Mouse (Mus musculus): ENCODE results near the gene P3h3. TPM values are rescaled to one million over a fixed set of nuclear protein-coding genes. Genes with fewer than 3 reads are reported as not detected.
A peak's percentile ranks its signal among the peaks of the same experiment; 100 is the strongest.
"Not testable (repeated sequence)": the region's sequence is repeated elsewhere in the genome, so short reads cannot be mapped to it uniquely, and the experiment has no call there.

Gene P3h3
- 1 to 10 TPM; 2.0 to 4.5 (median 3.3) TPM for total RNA-seq (2022)

- DNase-seq (ENCODE audit: low spot score in 2 of 2), result peak; percentile 45 to 69
These were observed at the start of gene P3h3 for GRCm38 (mm10) chr6:124856916-124857839. TSS of gene P3h3 (minus strand) at chr6:124857752.

DNA sequence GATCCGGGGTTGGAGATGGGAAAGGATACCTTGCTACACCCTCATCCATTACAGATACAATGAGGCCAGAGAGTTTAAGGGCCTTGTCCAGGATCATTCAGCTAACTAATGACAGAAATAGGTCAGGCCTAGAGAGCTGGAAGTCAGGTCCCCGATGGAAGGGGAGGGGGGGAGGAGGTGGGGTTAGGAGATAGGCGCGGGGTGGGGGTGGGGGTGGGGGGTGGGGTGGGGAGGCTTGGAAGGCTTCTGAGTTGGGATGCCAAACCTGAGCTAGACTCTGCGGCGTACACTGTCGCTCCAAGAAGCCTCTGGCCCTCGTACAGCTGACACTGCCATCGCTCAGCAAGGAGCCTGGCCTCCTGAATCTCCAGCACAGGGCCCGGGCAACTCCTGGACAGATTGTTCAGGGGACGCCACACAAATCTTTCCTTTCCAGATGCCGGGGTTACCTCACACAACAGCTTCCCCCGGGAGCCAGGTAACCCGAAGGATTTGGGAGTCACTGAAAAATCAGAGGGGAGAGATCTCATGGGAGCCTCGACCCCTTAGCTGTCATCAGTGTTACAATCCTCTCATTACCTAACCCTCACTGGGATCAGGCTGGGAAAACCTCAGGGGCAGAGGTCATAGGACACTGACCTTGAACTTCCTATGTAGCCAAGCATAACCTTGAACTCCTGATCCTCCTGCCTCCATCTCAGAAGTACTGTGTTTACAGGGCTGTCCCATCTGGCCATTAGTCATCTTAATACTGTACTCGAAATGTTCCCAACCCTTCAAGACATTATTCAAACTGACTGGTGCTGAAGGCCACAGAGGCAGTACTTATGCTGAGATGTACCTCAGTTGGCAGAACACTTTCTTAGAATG, 47.7 kb upstream of the P3h3 start:
- DNase-seq (ENCODE audit: low spot score in 2 of 2), result no peak

GRCm38 (mm10) chr6:124904161-124904981, 46.8 kb upstream of the P3h3 start:
- DNase-seq (ENCODE audit: low spot score in 2 of 2), result peak; percentile 59 to 64

- peak; percentile 91 to 95 for DNase-seq (ENCODE audit: low spot score in 2 of 2)
These were observed 46.1 kb upstream of the P3h3 start for GRCm38 (mm10) chr6:124903580-124904151.

DNA sequence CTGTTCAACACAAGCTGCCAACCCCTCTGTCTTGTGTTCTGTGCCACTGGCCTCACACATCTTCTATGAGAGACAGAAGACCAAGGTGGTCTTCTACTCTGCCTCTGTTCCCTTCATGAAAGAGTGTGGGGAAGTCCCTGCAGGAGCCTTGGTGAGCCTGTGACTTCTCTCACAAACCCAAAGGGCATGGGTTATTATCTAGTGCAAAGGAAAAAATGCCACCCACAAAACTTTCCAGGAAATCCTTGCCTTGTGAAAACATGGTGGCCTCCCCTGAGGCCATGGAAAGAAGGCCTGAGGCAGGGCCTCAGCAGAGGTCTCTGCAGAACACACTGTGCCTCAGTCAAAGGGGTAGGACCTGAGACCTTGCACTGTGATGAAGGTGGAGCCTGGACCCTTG, 44.3 kb upstream of the P3h3 start:
- no peak for DNase-seq (ENCODE audit: low spot score in 2 of 2)

DNA sequence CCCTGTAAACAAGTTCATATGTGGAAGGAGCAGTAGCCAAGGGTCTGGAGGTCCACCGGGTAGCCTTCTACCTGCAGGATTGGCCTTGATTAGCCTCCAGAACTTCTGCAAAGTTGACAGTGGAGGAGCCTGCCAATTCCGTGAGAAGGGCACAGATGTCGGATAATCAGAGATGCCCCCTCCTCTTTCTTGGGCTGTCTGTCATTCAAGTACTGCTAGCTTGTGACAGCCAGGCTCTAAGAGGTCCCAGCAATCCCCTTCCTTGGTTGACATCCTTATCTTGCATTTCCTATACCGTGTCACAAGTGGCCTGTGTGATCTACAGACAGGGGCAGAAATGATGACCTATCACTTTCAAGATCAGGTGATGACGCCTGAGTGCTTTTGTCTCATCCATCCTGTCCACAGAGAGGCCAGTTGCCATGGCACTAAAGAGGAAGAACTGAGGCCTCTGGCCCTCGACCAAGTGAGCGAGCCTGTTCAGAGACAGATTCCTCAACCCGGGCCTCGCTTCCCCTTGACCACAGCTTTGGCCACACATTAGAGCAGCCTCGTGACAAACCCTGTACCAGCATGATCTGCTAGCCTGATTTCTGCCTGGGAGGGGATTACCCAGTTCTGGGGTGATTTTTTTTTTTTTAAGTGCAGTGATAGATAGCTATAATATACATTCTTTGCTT, 43.4 kb upstream of the P3h3 start:
- no peak for DNase-seq (ENCODE audit: low spot score in 2 of 2)

- DNase-seq (ENCODE audit: low spot score in 2 of 2), result no peak
These were observed 42.7 kb upstream of the P3h3 start for GRCm38 (mm10) chr6:124900056-124900800.

GRCm38 (mm10) chr6:124898359-124898758, 40.8 kb upstream of the P3h3 start:
- DNase-seq (ENCODE audit: low spot score in 2 of 2), result no peak

GRCm38 (mm10) chr6:124894113-124894512, 36.6 kb upstream of the P3h3 start:
- not testable (repeated sequence) for DNase-seq (ENCODE audit: low spot score in 2 of 2)

GRCm38 (mm10) chr6:124890997-124891396, 33.4 kb upstream of the P3h3 start:
- no peak for DNase-seq (ENCODE audit: low spot score in 2 of 2)

GRCm38 (mm10) chr6:124888555-124889125, 31.1 kb upstream of the P3h3 start:
- no peak for DNase-seq (ENCODE audit: low spot score in 2 of 2)

DNA sequence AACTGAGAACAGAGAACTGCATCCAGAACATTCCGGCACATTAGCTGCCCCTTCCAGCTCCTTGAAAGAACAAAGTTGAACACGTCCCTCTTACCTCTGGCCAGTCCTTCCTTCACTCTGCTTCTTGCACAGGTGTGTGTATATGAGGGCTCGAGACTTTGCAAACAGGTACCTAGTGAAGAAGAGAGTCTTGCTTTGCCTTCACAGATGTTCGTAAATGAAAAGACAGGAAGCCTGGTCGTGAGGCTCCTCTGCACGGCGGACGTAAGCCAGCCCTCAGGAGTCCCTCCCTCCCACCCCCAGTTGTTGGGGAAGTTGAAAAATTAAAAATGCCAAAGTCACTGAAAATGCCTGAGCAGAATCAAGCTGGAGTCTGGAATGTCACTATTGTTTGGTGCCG, 30.4 kb upstream of the P3h3 start, which contains the start of gene Cd4:
Cd4 (minus strand) TSS at position 236 of the 400 bp plus-strand sequence.
- DNase-seq (ENCODE audit: low spot score in 2 of 2), result no peak

- no peak for DNase-seq (ENCODE audit: low spot score in 2 of 2)
These were observed 28.4 kb upstream of the P3h3 start for GRCm38 (mm10) chr6:124885956-124886381.

DNA sequence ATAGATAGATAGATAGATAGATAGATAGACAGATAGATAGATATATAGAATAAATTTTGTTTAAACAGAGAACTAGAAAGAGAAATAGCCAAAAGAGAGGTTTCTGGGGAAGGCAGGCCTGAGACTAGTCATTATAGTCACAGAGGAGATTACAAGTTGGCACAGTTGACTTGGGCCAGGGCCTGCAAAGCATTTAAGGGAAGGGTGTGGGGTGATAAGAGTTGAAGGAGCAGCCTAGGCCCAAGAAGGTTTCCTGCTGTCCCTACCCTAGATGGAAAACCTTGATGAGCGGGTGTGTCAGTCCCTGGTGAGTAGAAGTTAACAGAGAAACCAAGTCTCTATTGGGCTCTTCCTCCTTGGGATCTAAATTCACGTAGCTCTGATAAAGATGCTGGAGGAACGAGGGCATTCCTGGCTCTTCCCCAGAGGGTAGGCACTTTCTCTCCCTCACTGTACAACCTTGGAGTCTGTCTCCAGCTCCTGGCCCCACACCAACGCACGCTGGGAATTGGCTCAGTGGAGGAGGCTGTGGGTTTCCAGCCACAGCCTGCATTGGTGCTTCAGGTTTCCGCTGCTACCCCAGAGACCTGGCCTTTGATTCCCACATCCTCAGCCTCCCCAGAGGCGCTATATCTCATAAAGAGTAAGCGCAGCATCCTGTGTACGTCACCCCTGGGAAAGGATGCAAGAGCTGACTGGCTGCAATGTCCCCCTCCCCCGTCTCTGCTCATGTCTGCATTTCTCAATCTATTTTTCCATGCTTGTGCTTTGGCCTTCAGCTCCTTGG, 27.4 kb upstream of the P3h3 start:
- DNase-seq (ENCODE audit: low spot score in 2 of 2), result no peak

DNA sequence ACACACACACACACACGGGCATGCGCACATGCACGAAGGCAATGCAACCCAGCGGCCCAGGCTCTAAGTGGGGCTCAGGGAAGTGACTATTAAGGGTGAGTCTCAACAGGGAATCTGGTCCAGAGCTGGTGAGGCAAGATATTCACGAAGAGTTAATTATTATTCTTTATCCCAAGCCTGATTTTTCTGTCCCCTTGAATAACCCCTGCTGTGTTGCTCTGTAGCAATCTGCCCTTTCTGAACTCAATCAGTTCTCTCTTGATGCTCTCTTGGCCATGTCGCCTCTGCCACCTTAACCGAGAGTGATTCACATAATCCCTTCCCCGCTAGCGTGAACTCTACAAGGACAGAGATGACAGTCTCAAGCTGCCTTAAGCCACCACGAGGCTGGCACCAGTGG, 25.8 kb upstream of the P3h3 start:
- no peak for DNase-seq (ENCODE audit: low spot score in 2 of 2)

- no peak for DNase-seq (ENCODE audit: low spot score in 2 of 2)
These were observed 24.3 kb upstream of the P3h3 start for GRCm38 (mm10) chr6:124881821-124882220.

- no peak for DNase-seq (ENCODE audit: low spot score in 2 of 2)
These were observed 21.8 kb upstream of the P3h3 start for GRCm38 (mm10) chr6:124879390-124879789.

DNA sequence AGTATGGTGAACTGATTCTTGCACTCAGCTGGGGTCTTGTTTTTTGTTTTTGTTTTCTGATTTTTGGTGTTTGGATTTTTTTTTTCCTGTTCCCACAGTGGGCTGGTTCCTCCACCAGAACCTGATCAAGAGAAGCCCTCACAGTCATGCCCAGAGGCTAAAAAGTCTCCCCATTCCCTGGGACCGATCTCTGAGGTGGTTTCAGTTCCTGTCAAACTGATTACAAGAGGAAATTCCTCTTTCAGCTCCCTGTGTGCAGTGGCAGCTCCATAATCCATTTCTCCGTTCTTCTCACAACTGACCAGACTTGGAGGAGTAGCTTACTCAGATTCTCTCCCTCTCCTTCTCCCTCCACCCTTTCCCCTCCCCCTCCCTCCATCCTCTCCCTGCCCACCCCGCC, 16.8 kb upstream of the P3h3 start:
- no peak for DNase-seq (ENCODE audit: low spot score in 2 of 2)

Data from gastrocnemius, adult 8-10 months (tissue).